Mouse (Mus musculus) ES-E14 (cell line): ENCODE data around the gene Slc12a3.

Source experiments
- CHD2 ChIP-seq: IDR thresholded peaks from 2 replicates; pipeline ENCODE4 v1.6.1; 2014; ENCODE audit warnings: mild to moderate bottlenecking, low read depth, low read length, inconsistent platforms
- HCFC1 ChIP-seq: IDR thresholded peaks from 2 replicates; pipeline ENCODE4 v1.6.1; 2012; ENCODE audit warnings: low read length, inconsistent platforms, borderline replicate concordance; ENCODE audit not compliant: insufficient read depth
- MAFK ChIP-seq: IDR thresholded peaks from 2 replicates; pipeline ENCODE4 v1.6.1; 2014; ENCODE audit warnings: mild to moderate bottlenecking, low read depth, low read length, inconsistent platforms; ENCODE audit not compliant: insufficient read depth
- ZC3H11A ChIP-seq: IDR thresholded peaks from 2 replicates; pipeline ENCODE4 v1.6.1; 2012; ENCODE audit warnings: low read depth, mild to moderate bottlenecking, inconsistent platforms, low read length, borderline replicate concordance
- ZNF384 ChIP-seq: IDR thresholded peaks from 2 replicates; pipeline ENCODE4 v1.6.1; 2012; ENCODE audit warnings: low read depth, low read length, inconsistent platforms

DNA sequence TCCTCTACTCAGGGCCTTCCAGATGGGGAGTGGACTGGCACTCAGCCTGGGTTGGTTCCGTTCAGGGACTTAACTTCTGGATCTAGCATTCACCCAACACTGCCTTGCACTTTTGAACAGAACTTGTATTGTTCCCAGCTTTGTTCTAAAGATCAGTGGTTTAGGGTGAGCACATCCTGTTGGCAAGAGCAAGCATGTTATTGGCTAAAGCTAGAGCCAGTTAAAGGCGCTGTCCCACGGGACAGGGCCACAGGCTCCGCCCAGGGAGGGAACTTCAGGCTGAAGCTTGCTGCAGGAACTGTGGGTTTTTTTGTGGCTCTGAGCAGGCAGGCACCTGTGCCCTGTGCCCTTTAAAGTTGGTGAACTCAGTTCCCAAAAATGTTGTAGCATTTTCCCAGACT is 34.3 kb downstream of the Slc12a3 start:
- TF ChIP-seq ZC3H11A (no peak), MAFK (no peak), CHD2 (no peak), ZNF384 (no peak), HCFC1 (no peak)
